Mouse (Mus musculus): ENCODE data around the gene Fam126a. TPM values are rescaled to one million over a fixed set of nuclear protein-coding genes. Genes with fewer than 3 reads are reported as not detected.

Fam126a gene
- polyA plus RNA-seq, 2 experiments, result 15.4 to 64.8 TPM

- ATAC-seq (ENCODE audit: insufficient read depth) (no peak), DNase-seq (ENCODE audit: low read depth in 3 of 3, low spot score in 3 of 3) (no peak)
- H3K36me3 ChIP-seq (replicated peaks; ENCODE audit: control insufficient read depth, insufficient read depth, low read depth), result no peaks in the 10 kb centered on the region
- H3K4me1 ChIP-seq (replicated peaks; ENCODE audit: control insufficient read depth in 2 of 2, insufficient read depth in 2 of 2, low read length in 1 of 2), result peaks cover 6 to 13% of the 10 kb centered on the region in 2 experiments
- no peak for TF ChIP-seq EP300 (IDR thresholded peaks at IDR 0.05; ENCODE audit: low read depth)
- no peak for TF ChIP-seq CTCF (IDR thresholded peaks at IDR 0.05; ENCODE audit: low read depth)
- H3K4me2 ChIP-seq (ENCODE audit: low read depth), result no peak overlapping the region
- no peak overlapping the region for H3K4me3 ChIP-seq (ENCODE audit: insufficient read depth in 1 of 2, low read depth in 2 of 2, low read length in 2 of 2)
- no peaks in the 10 kb centered on the region for H3K27me3 ChIP-seq (ENCODE audit: control insufficient read depth, insufficient read depth, low read length)
- WGBS (ENCODE audit: insufficient replicate concordance), result 40% methylated on average over 2 of the region's 2 CpGs
- no peaks in the 10 kb centered on the region for H3K9me3 ChIP-seq (ENCODE audit: control insufficient read depth, low read length)
- H3K9ac ChIP-seq (replicated peaks), result no peak overlapping the region
- H3K27ac ChIP-seq, result no peak overlapping the region
Observed at GRCm38 (mm10) chr5:24038190-24038589, 7.7 kb upstream of the Fam126a start.

GRCm38 (mm10) chr5:24036731-24037130 is 6.2 kb upstream of the Fam126a start:
- TF ChIP-seq EP300 (IDR thresholded peaks at IDR 0.05; ENCODE audit: low read depth) (no peak), CTCF (IDR thresholded peaks at IDR 0.05; ENCODE audit: low read depth) (no peak)
- Histone ChIP-seq H3K27ac (no peak overlapping the region), H3K4me3 (ENCODE audit: insufficient read depth in 1 of 2, low read depth in 2 of 2, low read length in 2 of 2) (no peak overlapping the region), H3K9ac (replicated peaks) (no peak overlapping the region), H3K4me1 (replicated peaks; ENCODE audit: control insufficient read depth in 2 of 2, insufficient read depth in 2 of 2, low read length in 1 of 2) (peaks cover 6 to 13% of the 10 kb centered on the region in 2 experiments), H3K4me2 (ENCODE audit: low read depth) (no peak overlapping the region), H3K9me3 (ENCODE audit: control insufficient read depth, low read length) (no peaks in the 10 kb centered on the region), H3K27me3 (ENCODE audit: control insufficient read depth, insufficient read depth, low read length) (no peaks in the 10 kb centered on the region), H3K36me3 (replicated peaks; ENCODE audit: control insufficient read depth, insufficient read depth, low read depth) (no peaks in the 10 kb centered on the region)
- no peak for ATAC-seq (ENCODE audit: insufficient read depth)
- DNase-seq (ENCODE audit: low read depth in 3 of 3, low spot score in 3 of 3), result no peak
- 69% methylated on average over 6 of the region's 6 CpGs for WGBS (ENCODE audit: insufficient replicate concordance)

GRCm38 (mm10) chr5:24034970-24035369 is 4.5 kb upstream of the Fam126a start:
- H3K36me3 ChIP-seq (replicated peaks; ENCODE audit: control insufficient read depth, insufficient read depth, low read depth), result no peaks in the 10 kb centered on the region
- 7% methylated on average over 3 of the region's 3 CpGs for WGBS (ENCODE audit: insufficient replicate concordance)
- DNase-seq (ENCODE audit: low read depth in 3 of 3, low spot score in 3 of 3), result no peak
- H3K4me3 ChIP-seq (ENCODE audit: insufficient read depth in 1 of 2, low read depth in 2 of 2, low read length in 2 of 2), result no peak overlapping the region
- no peaks in the 10 kb centered on the region for H3K9me3 ChIP-seq (ENCODE audit: control insufficient read depth, low read length)
- H3K4me1 ChIP-seq (replicated peaks; ENCODE audit: control insufficient read depth in 2 of 2, insufficient read depth in 2 of 2, low read length in 1 of 2), result peaks cover 10 to 19% of the 10 kb centered on the region in 2 experiments
- ATAC-seq (ENCODE audit: insufficient read depth), result no peak
- H3K9ac ChIP-seq (replicated peaks), result no peak overlapping the region
- no peak overlapping the region for H3K4me2 ChIP-seq (ENCODE audit: low read depth)
- H3K27me3 ChIP-seq (ENCODE audit: control insufficient read depth, insufficient read depth, low read length), result no peaks in the 10 kb centered on the region
- TF ChIP-seq EP300 (IDR thresholded peaks at IDR 0.05; ENCODE audit: low read depth) (no peak), CTCF (IDR thresholded peaks at IDR 0.05; ENCODE audit: low read depth) (no peak)
- no peak overlapping the region for H3K27ac ChIP-seq

- Histone ChIP-seq H3K9me3 (ENCODE audit: control insufficient read depth, low read length) (no peaks in the 10 kb centered on the region), H3K27me3 (ENCODE audit: control insufficient read depth, insufficient read depth, low read length) (no peaks in the 10 kb centered on the region), H3K36me3 (replicated peaks; ENCODE audit: control insufficient read depth, insufficient read depth, low read depth) (no peaks in the 10 kb centered on the region), H3K4me2 (ENCODE audit: low read depth) (no peak overlapping the region), H3K4me3 (ENCODE audit: insufficient read depth in 1 of 2, low read depth in 2 of 2, low read length in 2 of 2) (no peak overlapping the region), H3K27ac (no peak overlapping the region), H3K9ac (replicated peaks) (no peak overlapping the region), H3K4me1 (replicated peaks; ENCODE audit: control insufficient read depth in 2 of 2, insufficient read depth in 2 of 2, low read length in 1 of 2) (peaks cover 7 to 12% of the 10 kb centered on the region in 2 experiments)
- no peak for TF ChIP-seq EP300 (IDR thresholded peaks at IDR 0.05; ENCODE audit: low read depth)
- no peak for TF ChIP-seq CTCF (IDR thresholded peaks at IDR 0.05; ENCODE audit: low read depth)
- no peak for ATAC-seq (ENCODE audit: insufficient read depth)
- 65% methylated on average over 1 of the region's 1 CpGs for WGBS (ENCODE audit: insufficient replicate concordance)
- no peak for DNase-seq (ENCODE audit: low read depth in 3 of 3, low spot score in 3 of 3)
Observed at GRCm38 (mm10) chr5:24034091-24034490, 3.6 kb upstream of the Fam126a start.

- Histone ChIP-seq H3K9ac (replicated peaks) (peak overlapping the region; percentile 98), H3K9me3 (ENCODE audit: control insufficient read depth, low read length) (no peaks in the 10 kb centered on the region), H3K36me3 (replicated peaks; ENCODE audit: control insufficient read depth, insufficient read depth, low read depth) (peaks cover 14% of the 10 kb centered on the region), H3K27me3 (ENCODE audit: control insufficient read depth, insufficient read depth, low read length) (no peaks in the 10 kb centered on the region), H3K27ac (peak overlapping the region; percentile 65), H3K4me2 (ENCODE audit: low read depth) (peak overlapping the region; percentile 79), H3K4me1 (replicated peaks; ENCODE audit: control insufficient read depth in 2 of 2, insufficient read depth in 2 of 2, low read length in 1 of 2) (peaks cover 7 to 17% of the 10 kb centered on the region in 2 experiments), H3K4me3 (ENCODE audit: insufficient read depth in 1 of 2, low read depth in 2 of 2, low read length in 2 of 2) (peak overlapping the region; percentile 77 to 87)
- WGBS (ENCODE audit: insufficient replicate concordance), result under 1% methylated on average over 68 of the region's 73 CpGs
- peak; percentile 68 for ATAC-seq (ENCODE audit: insufficient read depth)
- DNase-seq (ENCODE audit: low read depth in 3 of 3, low spot score in 3 of 3), result peak in 2 of 3 experiments; percentile 18 to 41
- TF ChIP-seq CTCF (IDR thresholded peaks at IDR 0.05; ENCODE audit: low read depth) (no peak), EP300 (IDR thresholded peaks at IDR 0.05; ENCODE audit: low read depth) (no peak)
Observed at GRCm38 (mm10) chr5:24029946-24030578, 428 bp downstream of the Fam126a start.
